Mouse (Mus musculus): ENCODE results near the gene Nek5.

The Nek5 gene

DNA sequence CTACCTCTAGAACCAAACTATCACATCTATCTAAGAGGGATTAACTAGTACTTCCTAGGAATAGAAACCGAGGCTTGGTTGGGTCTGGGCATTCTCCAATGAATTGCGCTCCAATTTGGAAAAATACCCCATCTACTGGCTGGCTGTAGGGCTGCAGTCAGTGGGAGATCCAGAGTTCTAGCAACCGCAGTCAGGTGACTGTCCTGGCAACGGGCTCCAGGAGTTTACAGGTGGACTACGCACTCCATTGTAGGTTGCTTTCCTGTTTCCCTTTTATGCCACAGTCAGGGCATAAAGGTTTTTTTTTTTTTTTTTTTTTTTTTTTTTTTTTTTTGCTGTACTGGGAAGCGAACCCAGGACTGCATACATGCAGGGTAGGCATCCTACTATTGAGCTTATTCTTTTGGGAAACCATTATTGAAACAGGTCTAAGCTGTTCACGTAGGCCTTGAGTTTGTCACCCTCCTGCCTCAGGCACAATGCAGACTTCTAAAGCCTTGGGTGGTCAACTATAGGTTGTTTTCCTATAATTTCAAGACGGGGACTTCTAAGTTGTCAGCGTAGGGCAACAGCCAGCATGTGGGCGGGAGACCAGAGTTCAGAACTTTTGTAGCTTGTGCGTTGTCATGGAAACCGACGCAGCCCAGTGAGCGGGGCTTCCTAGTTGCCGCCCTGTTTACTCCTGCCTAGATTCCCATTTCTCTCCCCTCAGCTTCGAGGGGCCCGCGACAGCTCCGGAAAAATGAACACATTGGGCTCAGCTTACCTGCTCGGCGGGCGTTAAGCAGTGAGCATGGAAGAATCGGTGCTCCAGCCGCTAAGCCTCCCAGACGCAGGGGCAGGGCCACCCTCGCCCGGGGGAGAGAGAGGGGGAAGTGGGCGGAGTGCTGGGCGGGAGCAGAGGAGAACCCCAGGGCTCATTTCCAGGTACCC lies at the start of gene Nek5:
Gene Nek5, minus strand, starts transcription at position 834 of the 933 bp plus-strand sequence.
- DNase-seq = no peak

- no peak for DNase-seq
Measured at GRCm38 (mm10) chr8:22169167-22169566, 44.3 kb upstream of the Nek5 start.

DNA sequence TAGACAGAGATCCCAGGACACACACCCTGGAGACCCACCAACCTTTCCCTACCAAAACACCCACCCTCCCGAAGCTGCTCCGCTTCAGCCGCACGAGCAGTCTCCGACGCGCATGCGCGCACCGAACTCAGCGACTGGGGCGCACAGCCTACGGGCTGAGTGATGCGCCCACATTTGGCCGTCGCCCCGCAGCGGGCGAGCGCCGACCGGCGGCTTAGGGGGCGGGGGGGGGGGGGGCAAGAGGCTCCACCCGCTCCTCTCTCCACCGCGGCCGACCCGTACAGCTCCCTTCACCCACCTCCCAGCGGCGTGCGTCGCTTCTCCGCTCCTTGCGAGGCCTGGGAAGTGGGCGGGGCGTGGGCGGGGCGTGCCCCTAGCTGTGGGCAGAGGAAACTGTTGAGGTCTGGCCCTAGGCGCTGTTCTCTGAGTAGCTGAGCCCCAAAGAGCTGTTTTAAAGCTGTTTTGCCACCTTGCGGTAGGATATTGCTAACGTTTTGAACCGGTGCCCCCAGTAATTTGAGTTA lies 41.3 kb upstream of the Nek5 start, which contains the start of gene Nek3:
Gene Nek3, minus strand, starts transcription at position 356 of the 524 bp plus-strand sequence.
- peak; percentile 83 for DNase-seq

DNA sequence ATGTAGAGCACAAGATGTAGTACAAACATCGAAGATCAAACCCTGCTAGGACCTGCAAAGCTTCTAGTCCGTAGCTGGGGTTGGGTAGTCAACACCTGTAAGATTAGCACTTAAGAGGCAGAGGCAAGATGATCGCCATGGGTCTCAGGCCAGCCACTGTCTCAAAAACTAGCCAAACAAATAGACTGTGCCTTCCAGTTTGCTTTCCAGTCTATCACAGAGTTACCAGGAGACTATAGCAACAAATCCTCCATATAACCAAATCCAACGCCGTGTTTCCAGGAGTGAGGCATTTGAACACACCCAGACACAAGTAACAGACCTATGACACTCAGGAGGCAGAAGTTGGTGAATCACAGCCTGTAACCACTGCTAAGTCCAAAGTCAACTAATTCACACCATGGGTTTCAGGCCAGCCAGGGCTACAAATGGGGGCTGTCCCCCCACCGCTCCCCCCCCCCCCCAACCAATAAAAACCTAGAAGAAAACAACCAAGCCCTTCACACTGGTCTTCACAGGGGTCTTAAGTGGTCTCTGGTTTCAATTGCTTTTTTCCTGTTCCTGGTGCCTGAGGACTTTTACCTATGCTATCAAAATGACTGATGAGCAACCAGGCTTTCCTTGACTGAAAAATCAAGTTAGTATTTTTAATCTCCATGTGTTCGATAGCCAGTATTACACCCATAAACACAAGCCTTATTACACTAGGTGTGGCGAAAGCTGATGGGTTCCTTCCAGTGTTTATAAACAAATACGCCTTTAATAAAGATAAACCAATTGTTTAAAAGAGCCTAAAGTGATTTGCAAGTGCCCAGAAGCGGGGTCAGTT lies 40.6 kb upstream of the Nek5 start:
- DNase-seq = no peak

- no peak for DNase-seq
Measured at GRCm38 (mm10) chr8:22164431-22164830, 39.6 kb upstream of the Nek5 start.

DNA sequence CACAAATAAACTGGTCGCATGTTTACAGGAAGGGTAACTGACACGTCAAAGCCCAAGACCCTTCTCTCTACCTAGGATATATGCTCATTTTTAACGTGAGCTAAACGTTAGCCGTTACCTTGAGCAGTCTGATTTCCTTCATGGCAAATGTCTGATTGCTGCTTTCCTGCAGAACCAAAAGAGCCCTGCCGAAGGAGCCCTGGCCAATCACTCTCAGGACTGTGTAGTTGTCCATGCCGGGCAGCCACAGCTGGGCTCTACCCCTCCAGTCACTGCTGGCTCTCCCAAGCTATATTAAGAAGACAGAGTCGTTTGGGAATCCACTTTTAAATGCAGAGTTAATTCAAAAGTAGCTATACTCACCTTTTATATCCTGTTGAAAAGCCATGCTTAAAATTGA lies 37.4 kb upstream of the Nek5 start:
- no peak for DNase-seq

GRCm38 (mm10) chr8:22150345-22150663 lies 25.5 kb upstream of the Nek5 start:
- no peak for DNase-seq

DNA sequence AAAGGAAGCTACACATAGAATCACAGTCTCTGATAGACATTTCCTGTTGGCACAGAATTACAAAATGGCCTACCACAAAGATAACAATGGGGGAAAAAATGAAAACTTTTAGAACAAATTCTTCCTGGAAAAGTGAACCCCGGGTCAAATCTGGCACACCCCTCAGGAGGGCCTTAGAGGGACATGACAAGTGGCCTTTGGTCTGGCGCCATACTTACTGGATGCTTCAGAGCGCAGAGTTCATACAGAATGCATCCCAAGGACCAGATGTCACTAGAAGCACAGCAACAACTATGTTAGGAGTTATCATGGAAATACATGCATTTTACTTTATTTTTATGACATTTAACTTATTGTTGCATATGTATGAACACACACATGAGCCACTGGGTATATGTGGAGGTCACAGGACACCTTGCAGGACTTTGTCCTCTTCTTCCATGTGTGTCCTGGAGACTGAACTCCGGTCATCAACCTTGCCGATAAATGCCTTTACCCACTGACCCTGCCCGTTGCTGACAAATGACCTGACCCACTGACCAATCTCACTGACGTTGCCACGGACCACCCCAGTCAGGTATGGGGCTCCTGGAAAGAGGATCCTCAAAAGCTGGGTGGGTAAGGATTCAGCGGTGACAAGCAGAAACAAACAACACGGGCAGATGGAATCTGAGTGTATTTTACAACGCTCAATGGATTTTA lies 24.9 kb upstream of the Nek5 start:
- DNase-seq = no peak

GRCm38 (mm10) chr8:22148367-22148740 lies 23.5 kb upstream of the Nek5 start:
- no peak for DNase-seq

GRCm38 (mm10) chr8:22147706-22148366 lies 23.0 kb upstream of the Nek5 start:
- DNase-seq = no peak

- no peak for DNase-seq
Measured at GRCm38 (mm10) chr8:22145831-22146230, 21.0 kb upstream of the Nek5 start.

DNA sequence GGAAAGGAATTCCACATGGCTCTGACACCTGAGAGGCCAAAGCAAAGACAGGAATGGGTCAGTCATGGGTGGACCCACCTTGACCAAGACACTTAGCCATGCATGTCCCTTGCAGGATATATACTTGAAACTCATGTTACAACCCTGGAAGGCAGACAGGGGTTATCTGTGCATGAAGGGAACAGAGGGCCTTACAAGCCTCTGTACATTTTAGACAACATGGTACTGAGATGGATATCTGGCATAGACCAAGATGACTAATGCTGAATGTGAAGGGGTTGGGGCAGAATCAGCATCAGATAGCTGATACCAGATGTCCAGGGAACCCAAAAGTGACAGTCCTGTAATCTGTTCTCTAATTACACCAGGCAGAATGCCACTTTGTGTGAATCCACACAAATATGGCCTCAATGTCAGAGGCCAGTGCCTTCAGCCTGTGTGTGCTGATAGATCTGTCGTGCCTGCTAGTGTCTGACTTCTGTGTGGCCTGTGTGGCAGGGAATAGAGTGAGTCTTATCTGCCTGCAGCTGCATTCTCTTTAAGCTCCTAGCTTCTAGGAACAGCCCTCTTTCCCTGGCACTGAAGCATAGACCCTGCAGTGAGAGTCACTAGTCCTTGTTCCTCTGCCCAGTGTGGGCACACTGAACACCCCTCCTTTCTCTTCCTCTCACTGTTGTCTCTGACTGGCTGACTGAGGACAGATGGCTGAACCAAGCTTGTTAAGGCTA lies 19.1 kb upstream of the Nek5 start:
- DNase-seq = no peak

GRCm38 (mm10) chr8:22142592-22142991 lies 17.7 kb upstream of the Nek5 start:
- DNase-seq = no peak

GRCm38 (mm10) chr8:22141836-22142385 lies 17.1 kb upstream of the Nek5 start:
- DNase-seq = no peak

DNA sequence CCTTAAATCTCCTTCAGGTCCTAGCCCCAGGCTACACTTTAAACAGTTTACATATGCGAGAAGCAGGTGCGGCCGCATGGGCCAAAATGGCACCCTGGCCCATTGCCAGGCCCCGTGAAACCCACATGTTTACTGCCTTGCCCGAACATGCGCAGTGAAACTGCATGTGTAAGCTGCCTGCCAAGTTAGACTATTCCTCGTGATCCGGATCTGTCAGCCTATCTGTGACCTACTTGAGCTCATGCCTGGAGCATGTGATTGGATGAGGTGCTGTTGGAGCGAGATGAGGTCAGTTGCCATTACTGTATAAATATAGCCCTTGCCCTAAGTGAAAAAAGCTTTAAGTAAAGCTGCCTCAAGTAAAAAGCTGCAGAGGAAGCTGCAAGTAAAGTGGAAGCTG lies 11.6 kb upstream of the Nek5 start:
- DNase-seq = peak; percentile 51

DNA sequence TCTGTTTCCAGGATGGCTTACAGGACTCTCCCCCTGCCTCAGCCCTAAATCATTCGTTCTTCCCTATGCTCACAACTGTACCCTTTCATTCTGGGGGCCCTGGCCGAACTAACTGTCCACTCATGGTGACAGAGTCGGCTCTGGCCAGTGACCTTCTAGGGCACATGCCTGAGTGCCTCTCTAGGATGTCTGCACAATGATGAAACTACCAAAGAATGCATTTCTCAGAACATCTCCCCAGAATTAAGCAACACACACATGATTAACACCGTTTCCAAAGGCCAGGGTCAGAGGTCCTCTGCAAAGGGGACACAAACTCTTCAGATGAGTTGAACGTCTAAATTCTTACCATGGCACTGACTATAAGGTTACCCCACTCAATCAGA lies 9.9 kb upstream of the Nek5 start:
- no peak for DNase-seq

DNA sequence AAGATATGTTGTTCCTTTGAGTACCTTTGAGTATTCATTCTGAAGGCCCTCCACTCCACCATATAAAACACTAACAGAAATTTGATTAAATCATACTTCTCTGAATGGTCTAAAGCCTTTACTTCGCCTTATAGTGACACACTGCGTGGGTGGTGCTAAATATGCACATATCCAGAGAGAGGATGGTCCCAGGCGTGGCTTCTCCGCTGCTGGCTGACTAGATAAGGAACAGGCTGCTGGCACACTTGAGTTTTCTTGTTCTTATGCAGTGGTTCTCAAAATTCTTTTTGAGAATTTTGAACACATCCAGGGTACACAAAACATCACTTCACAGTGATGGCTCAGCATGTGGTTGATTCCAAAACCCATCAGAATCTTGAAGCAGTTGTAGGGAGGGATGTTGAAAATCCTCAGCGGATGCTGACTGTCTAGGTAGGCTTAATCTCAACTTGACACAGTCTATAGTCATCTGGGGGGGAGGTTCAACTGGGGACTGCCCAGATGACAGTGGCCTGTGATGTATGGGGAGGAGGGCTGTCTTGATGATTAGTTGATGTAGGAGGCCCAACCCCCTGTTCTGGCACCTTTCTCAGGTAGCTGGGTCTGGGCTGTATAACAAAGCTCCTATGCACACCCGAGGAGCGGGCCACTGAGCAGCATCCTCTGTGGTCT lies 9.4 kb upstream of the Nek5 start:
- no peak for DNase-seq

- no peak for DNase-seq
Measured at GRCm38 (mm10) chr8:22132062-22132461, 7.2 kb upstream of the Nek5 start.

- no peak for DNase-seq
Measured at GRCm38 (mm10) chr8:22107020-22107419, 17.8 kb downstream of the Nek5 start.

- DNase-seq = no peak
Measured at GRCm38 (mm10) chr8:22091568-22091967, 33.3 kb downstream of the Nek5 start.

GRCm38 (mm10) chr8:22089226-22089625 lies 35.6 kb downstream of the Nek5 start:
- DNase-seq = no peak
